Mouse (Mus musculus) retina, postnatal 1 day (tissue): ENCODE measurements around the gene Rplp2.
"Not testable (repeated sequence)": the region's sequence is repeated elsewhere in the genome, so short reads cannot be mapped to it uniquely, and the experiment has no call there.

ENCODE experiments used
- DNase-seq: peaks from one replicate; pipeline ENCODE4 v3.0.0-alpha.2; 2012

The Rplp2 gene

GRCm38 (mm10) chr7:141447110-141447991 is at the start of gene Rplp2:
Gene Rplp2 (plus strand): TSS chr7:141447370.
- DNase-seq: peak; percentile 97

GRCm38 (mm10) chr7:141403305-141403704 is 43.9 kb upstream of the Rplp2 start:
- peak; percentile 75 for DNase-seq

- no peak for DNase-seq
Measured at GRCm38 (mm10) chr7:141405466-141405865, 41.7 kb upstream of the Rplp2 start.

GRCm38 (mm10) chr7:141407670-141408069 is 39.5 kb upstream of the Rplp2 start:
- not testable (repeated sequence) for DNase-seq

- peak; percentile 91 for DNase-seq
Measured at GRCm38 (mm10) chr7:141408833-141409232, 38.3 kb upstream of the Rplp2 start.

GRCm38 (mm10) chr7:141410631-141411030 is 36.5 kb upstream of the Rplp2 start:
- DNase-seq: no peak

- no peak for DNase-seq
Measured at GRCm38 (mm10) chr7:141411667-141412066, 35.5 kb upstream of the Rplp2 start.

GRCm38 (mm10) chr7:141413331-141413730 is 33.8 kb upstream of the Rplp2 start:
- no peak for DNase-seq

GRCm38 (mm10) chr7:141413809-141414584 is 33.2 kb upstream of the Rplp2 start, which contains the start of gene Gatd1:
Gene Gatd1 (minus strand): TSS chr7:141414136.
- DNase-seq: peak; percentile 99

GRCm38 (mm10) chr7:141416144-141416841 is 30.9 kb upstream of the Rplp2 start:
- DNase-seq: no peak

- DNase-seq: no peak
Measured at GRCm38 (mm10) chr7:141417731-141418681, 29.2 kb upstream of the Rplp2 start.

- no peak for DNase-seq
Measured at GRCm38 (mm10) chr7:141418970-141419369, 28.2 kb upstream of the Rplp2 start.

GRCm38 (mm10) chr7:141420030-141420702 is 27.0 kb upstream of the Rplp2 start:
- no peak for DNase-seq

GRCm38 (mm10) chr7:141423811-141424210 is 23.4 kb upstream of the Rplp2 start:
- DNase-seq: no peak

- no peak for DNase-seq
Measured at GRCm38 (mm10) chr7:141426948-141427730, 20.0 kb upstream of the Rplp2 start.

GRCm38 (mm10) chr7:141428701-141429100 is 18.5 kb upstream of the Rplp2 start:
- DNase-seq: no peak

GRCm38 (mm10) chr7:141429310-141429709 is 17.9 kb upstream of the Rplp2 start, which contains the start of gene Cend1:
Gene Cend1 (minus strand): TSS chr7:141429491.
- DNase-seq: peak; percentile 78

- no peak for DNase-seq
Measured at GRCm38 (mm10) chr7:141429840-141430584, 17.2 kb upstream of the Rplp2 start.

GRCm38 (mm10) chr7:141430585-141431240 is 16.5 kb upstream of the Rplp2 start:
- no peak for DNase-seq
